Mouse (Mus musculus) neural tube, embryonic 12.5 days (tissue): ENCODE data around the gene Celf2. TPM values are rescaled to one million over a fixed set of nuclear protein-coding genes. Genes with fewer than 3 reads are reported as not detected.
"Not testable (repeated sequence)": the region's sequence is repeated elsewhere in the genome, so short reads cannot be mapped to it uniquely, and the experiment has no call there.

Experiments
- ATAC-seq: fragments of 200-750 bp; cut with Nextera tagmentation; 2 replicates; pipeline ENCODE4 v1.8.0; 2017; ENCODE audit warnings: low read depth, mild to moderate bottlenecking, moderate TSS enrichment, moderate library complexity; ENCODE audit not compliant: low FRiP score
- H3K27ac ChIP-seq: fragments of 300-500 bp; sonication (generic); 2 replicates; pipeline ENCODE4 v1.5.1; 2016
- H3K27me3 ChIP-seq: fragments of 300-500 bp; sonication (generic); replicated peaks from 2 replicates; pipeline ENCODE4 v1.6.1; 2016; ENCODE audit warnings: mild to moderate bottlenecking
- H3K36me3 ChIP-seq: fragments of 300-500 bp; sonication (generic); 2 replicates; pipeline ENCODE4 v1.6.1; 2016; ENCODE audit warnings: mild to moderate bottlenecking
- H3K4me1 ChIP-seq: fragments of 300-500 bp; sonication (generic); 2 replicates; pipeline ENCODE4 v1.6.1; 2016
- H3K4me2 ChIP-seq: fragments of 300-500 bp; sonication (generic); replicated peaks from 2 replicates; pipeline ENCODE4 v1.6.1; 2016; ENCODE audit warnings: mild to moderate bottlenecking
- H3K4me3 ChIP-seq: fragments of 300-500 bp; sonication (generic); 2 replicates; pipeline ENCODE4 v1.5.1; 2016
- H3K9ac ChIP-seq: fragments of 300-500 bp; sonication (generic); 2 replicates; pipeline ENCODE4 v1.6.1; 2016; ENCODE audit warnings: mild to moderate bottlenecking
- H3K9me3 ChIP-seq: fragments of 300-500 bp; sonication (generic); 2 replicates; pipeline ENCODE4 v1.6.1; 2016; ENCODE audit warnings: mild to moderate bottlenecking
- WGBS: fragments of 180-500 bp; shearing (Covaris S2); methylation state at CpG from one replicate; pipeline ENCODE4 v1.1.7; 2016; 5-methylcytosine and 5-hydroxymethylcytosine counted together
- polyA plus RNA-seq: library from polyadenylated mRNA; unstranded; fragments of >200 nt; fragmentation: Nextera tagmentation; extraction: Ambion mirVana; gene quantifications from 2 replicates; pipeline ENCODE4 v1.2.1, GENCODE M21; 2016

Gene Celf2
- 98.4 and 99.6 TPM in 2 replicates for polyA plus RNA-seq

DNA sequence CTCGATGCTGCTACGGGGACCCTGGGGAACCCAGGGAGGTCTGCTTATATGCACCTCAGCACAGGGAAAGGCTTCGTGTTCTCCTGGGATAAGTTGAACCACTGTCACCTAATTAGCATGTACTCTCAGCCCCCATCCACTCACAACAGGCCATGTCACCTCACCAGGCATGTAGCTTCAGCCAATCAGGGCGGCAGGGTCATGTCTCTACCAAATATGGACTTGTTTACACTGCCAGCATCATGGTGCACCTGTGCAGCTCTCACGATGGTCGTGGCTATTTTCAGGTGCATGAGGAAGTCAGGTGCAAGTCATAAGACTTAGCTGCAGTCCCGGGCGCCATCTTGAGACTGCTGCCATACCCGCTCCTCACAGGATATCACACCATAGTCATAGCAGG, at the start of gene Celf2:
TSS of gene Celf2 (minus strand) at position 101 of the 400 bp plus-strand sequence.
- 91% methylated on average over 9 of the region's 9 CpGs for WGBS
- H3K4me1 ChIP-seq, H3K36me3 ChIP-seq, H3K9me3 ChIP-seq, H3K9ac ChIP-seq, H3K4me3 ChIP-seq, H3K27ac ChIP-seq, ATAC-seq, H3K27me3 ChIP-seq, H3K4me2 ChIP-seq: not testable (repeated sequence)

DNA sequence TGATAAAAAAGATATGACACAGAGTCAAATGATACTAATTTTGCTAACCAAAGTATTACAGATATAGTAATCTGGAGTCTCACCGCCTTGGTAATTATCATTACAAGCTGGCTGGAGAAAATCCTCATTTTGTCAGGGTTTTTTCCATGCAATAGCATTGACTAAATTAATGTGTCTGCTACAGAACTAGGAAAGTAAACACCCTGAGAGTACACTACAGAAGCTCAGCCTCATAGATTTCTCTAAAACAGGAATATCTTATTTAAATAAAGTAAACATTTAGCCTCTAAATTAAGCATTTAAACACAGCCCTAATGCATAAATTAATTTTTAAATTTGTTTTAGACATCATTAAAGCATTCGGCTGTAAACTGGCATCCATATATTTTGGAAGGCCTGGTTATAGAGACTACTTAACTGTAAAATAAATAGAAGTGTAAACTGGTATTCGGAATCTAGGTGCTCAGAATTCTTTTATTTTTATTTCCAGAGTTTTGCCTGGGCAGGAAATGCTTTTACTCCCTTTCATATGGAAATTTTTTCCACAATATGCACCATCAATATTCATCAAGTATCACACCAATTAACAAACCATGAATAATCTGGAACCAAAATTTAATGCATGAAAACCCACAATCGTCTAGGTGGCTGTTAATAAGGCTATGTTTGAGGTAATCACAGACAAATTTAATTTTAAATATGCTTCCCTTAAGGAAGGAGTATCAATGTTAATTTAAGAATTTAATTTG, 46.0 kb upstream of the Celf2 start:
- Histone ChIP-seq H3K9me3 (no peaks in the 10 kb centered on the region), H3K4me2 (no peak overlapping the region), H3K4me3 (no peak overlapping the region), H3K27me3 (no peaks in the 10 kb centered on the region), H3K9ac (no peak overlapping the region), H3K36me3 (no peaks in the 10 kb centered on the region), H3K4me1 (no peaks in the 10 kb centered on the region), H3K27ac (no peak overlapping the region)
- 66% methylated on average over 4 of the region's 4 CpGs for WGBS
- no peak for ATAC-seq

DNA sequence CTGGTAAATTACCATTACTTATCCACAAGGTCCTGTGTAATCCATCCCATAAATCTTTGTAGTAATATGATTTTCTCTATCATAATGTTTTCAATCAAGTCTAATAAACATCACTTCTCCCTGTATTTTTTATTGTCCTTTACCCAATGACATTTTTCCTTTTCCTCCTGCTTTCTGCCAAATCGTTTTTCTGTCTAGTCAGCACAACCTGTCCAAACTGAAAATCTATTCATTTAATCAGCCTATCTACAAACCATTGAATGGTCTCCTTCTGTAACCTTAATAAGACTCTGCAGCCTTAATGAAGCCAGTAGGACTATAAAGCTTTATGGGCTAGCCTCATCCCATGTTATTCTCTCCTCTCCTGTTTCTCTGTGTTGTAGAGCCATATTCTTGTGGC, 45.2 kb upstream of the Celf2 start:
- no peak overlapping the region for H3K9ac ChIP-seq
- H3K9me3 ChIP-seq: no peaks in the 10 kb centered on the region
- ATAC-seq: no peak

DNA sequence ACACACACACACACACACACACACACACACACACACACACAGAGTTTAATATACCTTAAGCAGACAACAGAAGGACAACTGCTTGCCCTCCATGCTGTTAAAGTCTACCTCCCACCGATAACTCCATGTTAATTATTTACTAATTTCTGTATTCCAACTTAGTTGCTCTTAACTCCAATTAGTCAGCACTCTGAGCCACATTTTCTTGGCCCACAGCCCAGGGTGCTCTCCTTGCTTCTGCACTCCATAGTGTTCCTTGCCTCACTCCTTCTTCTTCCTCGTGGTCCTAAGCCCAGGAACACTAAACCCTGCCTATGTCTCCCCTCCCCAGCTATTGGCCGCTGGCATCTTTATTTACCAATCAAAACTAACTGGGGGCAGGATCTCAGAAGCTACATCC, 43.5 kb upstream of the Celf2 start:
- ATAC-seq: no peak
- H3K4me1 ChIP-seq: no peaks in the 10 kb centered on the region
- WGBS: 85% methylated on average over 3 of the region's 3 CpGs
- H3K4me3 ChIP-seq: no peak overlapping the region
- H3K36me3 ChIP-seq: no peaks in the 10 kb centered on the region
- no peaks in the 10 kb centered on the region for H3K9me3 ChIP-seq
- no peak overlapping the region for H3K4me2 ChIP-seq
- no peak overlapping the region for H3K9ac ChIP-seq
- no peaks in the 10 kb centered on the region for H3K27me3 ChIP-seq
- no peak overlapping the region for H3K27ac ChIP-seq

More for the DNA sequence above, 45.2 kb upstream of the Celf2 start:
- WGBS: 78% methylated on average over 1 of the region's 1 CpGs
- Histone ChIP-seq H3K27me3 (no peaks in the 10 kb centered on the region), H3K27ac (no peak overlapping the region), H3K4me3 (no peak overlapping the region), H3K36me3 (no peaks in the 10 kb centered on the region), H3K4me1 (no peaks in the 10 kb centered on the region), H3K4me2 (no peak overlapping the region)

DNA sequence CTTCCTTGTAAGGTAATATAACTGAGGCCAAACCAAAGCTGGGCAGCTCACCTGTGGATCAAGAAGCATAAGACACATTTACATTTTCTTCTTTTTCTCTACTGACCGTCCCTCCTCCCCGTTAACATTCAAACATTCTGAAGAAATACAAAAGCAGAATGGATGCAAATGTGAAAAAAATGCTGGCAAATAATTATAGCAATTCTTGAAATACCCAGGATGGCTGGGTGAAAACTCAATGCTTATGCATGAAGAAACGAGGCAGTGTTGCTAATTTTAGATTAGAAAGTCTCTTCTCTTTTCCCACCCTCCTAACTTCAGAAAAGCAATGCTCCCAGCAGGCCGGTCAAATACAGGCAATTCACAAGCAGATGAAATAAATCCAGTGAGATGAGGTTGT, 39.5 kb upstream of the Celf2 start:
- no peaks in the 10 kb centered on the region for H3K9me3 ChIP-seq
- no peak overlapping the region for H3K4me3 ChIP-seq
- no peaks in the 10 kb centered on the region for H3K36me3 ChIP-seq
- H3K27me3 ChIP-seq: no peaks in the 10 kb centered on the region
- H3K4me1 ChIP-seq: no peaks in the 10 kb centered on the region
- 81% methylated on average over 4 of the region's 4 CpGs for WGBS
- no peak for ATAC-seq
- H3K27ac ChIP-seq: no peak overlapping the region
- H3K9ac ChIP-seq: no peak overlapping the region
- no peak overlapping the region for H3K4me2 ChIP-seq

DNA sequence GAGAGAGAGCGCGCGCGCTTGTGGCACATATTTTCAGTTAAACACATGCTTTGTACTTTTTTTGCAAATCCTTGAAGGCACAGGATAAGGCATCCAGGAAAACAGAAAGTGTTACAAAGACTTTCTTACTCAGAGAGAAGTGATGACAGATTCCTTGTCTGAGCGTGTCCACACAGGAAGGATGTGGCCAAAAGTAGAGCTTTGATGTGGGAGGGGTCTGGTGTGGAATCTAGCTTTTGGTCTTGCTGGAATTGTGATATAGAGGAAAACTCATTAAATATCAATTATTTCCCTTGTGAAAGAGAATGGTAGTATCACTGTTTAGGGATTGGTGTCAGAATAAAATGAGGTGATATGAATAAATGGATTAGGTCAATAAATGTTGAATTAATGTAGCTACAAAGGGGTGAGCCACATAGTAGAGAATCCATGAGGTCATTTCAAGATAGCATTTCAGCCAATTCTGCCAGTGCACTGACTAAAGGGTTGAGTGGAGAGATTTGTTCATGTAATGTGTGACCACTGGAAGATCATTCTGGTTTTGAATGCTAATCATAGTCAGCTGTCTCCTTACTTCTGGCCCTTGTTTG, 25.3 kb upstream of the Celf2 start:
- Histone ChIP-seq H3K4me1 (0 out of 2 replicates have a peak, but pooled peaks cover 5% of the 10 kb centered on the region), H3K4me2 (no peak overlapping the region), H3K9me3 (no peaks in the 10 kb centered on the region), H3K9ac (no peak overlapping the region), H3K36me3 (no peaks in the 10 kb centered on the region), H3K27ac (no peak overlapping the region), H3K27me3 (no peaks in the 10 kb centered on the region), H3K4me3 (no peak overlapping the region)
- WGBS: 93% methylated on average over 5 of the region's 5 CpGs
- no peak for ATAC-seq

DNA sequence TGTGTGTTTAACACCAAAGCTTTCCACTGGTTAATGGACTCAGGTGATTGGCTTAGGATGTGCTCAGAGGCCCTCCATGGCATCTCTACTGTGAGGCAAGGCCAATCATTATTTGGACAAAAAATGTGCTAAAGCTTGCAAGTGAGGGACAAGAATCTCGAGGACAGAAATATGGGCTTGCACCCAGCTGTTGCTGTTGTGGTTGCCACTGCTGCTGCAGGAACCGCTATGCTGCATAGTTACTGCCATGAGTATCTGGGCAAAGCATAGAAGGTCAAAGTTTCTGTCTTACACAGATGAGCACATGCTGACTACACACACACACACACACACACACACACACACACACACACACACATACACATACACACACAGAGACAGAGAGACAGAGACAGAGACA, 24.8 kb upstream of the Celf2 start:
- no peaks in the 10 kb centered on the region for H3K9me3 ChIP-seq
- H3K27me3 ChIP-seq: no peaks in the 10 kb centered on the region
- no peak for ATAC-seq
- no peak overlapping the region for H3K4me2 ChIP-seq
- H3K27ac ChIP-seq: no peak overlapping the region
- no peaks in the 10 kb centered on the region for H3K36me3 ChIP-seq
- H3K4me3 ChIP-seq: no peak overlapping the region
- H3K4me1 ChIP-seq: 0 out of 2 replicates have a peak, but pooled peaks cover 5% of the 10 kb centered on the region
- H3K9ac ChIP-seq: no peak overlapping the region
- 78% methylated on average over 2 of the region's 2 CpGs for WGBS

DNA sequence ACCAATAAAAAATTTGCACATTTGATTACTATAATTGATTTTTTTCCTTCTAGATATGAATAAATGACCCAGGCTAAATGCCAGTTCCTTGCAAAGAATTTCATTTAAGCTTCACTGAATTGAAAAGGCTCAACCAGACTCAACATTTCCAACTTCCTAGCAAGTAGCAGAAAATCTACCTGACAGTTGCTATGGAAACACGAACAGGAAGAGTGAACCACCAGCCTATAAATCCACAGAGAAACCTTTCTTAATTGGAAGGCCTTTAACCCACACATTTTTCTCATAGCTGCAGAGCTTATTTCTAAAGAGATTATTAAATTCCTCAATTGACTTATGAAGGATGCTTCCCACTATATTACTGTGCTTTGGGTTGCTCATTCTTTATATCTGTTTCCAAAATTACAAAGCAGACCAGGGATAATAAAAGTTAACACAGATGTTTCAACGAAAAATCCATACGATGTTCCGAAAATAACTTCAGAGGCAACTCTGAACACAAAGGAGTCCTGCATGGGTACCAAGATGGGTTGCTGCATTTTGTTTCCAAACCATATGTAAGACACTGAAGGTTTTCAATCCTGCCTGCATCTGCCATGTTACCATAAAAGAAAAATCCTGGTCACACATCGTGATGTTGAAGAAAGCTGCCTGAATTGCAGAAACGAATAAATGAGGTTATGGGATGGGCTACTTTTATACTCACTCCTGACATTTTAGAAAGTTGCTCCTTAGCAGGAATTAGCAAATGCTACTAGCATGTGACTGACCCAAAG, 22.0 kb upstream of the Celf2 start:
- H3K27ac ChIP-seq: no peak overlapping the region

DNA sequence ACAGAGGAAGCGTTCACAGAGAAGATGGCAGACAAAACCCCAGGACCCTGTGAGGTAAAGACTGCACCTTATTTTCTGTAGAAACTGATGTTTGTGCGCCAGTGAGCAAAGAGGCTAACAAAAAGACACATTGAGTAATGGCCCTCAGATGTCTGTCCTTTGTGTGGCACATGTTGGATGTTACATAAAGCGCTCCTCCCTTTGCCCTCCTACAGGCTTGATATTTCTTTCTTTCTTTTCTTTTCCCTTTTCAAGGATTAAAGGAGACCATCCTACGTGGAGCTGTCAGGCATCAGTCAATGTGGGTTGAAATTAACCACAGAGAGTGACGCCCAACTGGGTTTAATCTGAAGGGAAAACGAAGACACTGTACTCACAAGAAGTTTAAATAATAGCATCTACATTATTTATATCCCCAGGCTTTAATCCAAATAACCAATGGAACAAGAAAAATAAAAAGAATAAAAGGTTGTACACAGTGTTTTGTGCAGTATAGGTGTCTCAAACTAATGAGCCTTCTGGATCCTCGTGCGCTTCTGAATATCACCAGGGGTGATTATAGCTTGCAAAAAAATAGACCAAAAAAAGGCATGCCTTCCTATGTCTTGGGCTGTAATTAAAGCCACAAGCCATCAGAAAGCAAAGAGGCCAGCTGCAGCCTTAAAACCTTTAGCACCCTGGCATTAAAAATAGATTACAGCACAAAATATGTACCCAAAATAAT, 21.3 kb upstream of the Celf2 start:
- H3K4me2 ChIP-seq: no peak overlapping the region
- no peaks in the 10 kb centered on the region for H3K36me3 ChIP-seq
- H3K4me1 ChIP-seq: 0 out of 2 replicates have a peak, but pooled peaks cover 5% of the 10 kb centered on the region
- 35% methylated on average over 8 of the region's 8 CpGs for WGBS
- no peak; the same call in 1 of the 2 replicates for ATAC-seq
- no peak overlapping the region for H3K9ac ChIP-seq
- H3K27ac ChIP-seq: no peak overlapping the region
- H3K27me3 ChIP-seq: no peaks in the 10 kb centered on the region
- H3K9me3 ChIP-seq: no peaks in the 10 kb centered on the region
- no peak overlapping the region for H3K4me3 ChIP-seq

More for the DNA sequence above, 22.0 kb upstream of the Celf2 start:
- no peaks in the 10 kb centered on the region for H3K27me3 ChIP-seq
- no peak overlapping the region for H3K9ac ChIP-seq
- ATAC-seq: no peak
- 87% methylated on average over 6 of the region's 6 CpGs for WGBS
- H3K9me3 ChIP-seq: no peaks in the 10 kb centered on the region
- H3K4me2 ChIP-seq: no peak overlapping the region
- no peak overlapping the region for H3K4me3 ChIP-seq
- 0 out of 2 replicates have a peak, but pooled peaks cover 5% of the 10 kb centered on the region for H3K4me1 ChIP-seq
- no peaks in the 10 kb centered on the region for H3K36me3 ChIP-seq

DNA sequence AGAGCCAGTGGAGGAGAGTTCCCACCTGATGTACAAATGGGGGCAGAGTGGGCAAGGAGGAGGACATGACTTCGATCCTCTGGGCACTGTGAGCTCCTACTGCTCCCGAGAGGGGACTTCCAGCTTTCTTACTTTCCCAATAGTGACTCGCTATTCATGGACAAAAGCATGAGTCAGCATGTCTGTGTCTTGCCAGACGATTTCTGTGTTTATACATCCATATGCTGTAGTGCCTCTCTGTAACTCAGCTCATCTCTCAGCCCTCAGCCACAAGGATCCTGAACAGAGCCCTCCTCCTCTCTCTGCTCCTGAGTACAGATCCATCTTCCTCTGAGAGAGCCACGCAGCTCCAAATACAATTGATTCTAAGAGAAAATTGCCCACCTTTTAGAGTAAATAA, 20.3 kb upstream of the Celf2 start:
- ATAC-seq: no peak; the same call in 1 of the 2 replicates
- H3K36me3 ChIP-seq: no peaks in the 10 kb centered on the region
- no peak overlapping the region for H3K9ac ChIP-seq
- no peak overlapping the region for H3K27ac ChIP-seq
- no peaks in the 10 kb centered on the region for H3K27me3 ChIP-seq
- no peak overlapping the region for H3K4me3 ChIP-seq
- 54% methylated on average over 5 of the region's 5 CpGs for WGBS
- no peak overlapping the region for H3K4me2 ChIP-seq
- 0 out of 2 replicates have a peak, but pooled peaks cover 5% of the 10 kb centered on the region for H3K4me1 ChIP-seq
- H3K9me3 ChIP-seq: no peaks in the 10 kb centered on the region

DNA sequence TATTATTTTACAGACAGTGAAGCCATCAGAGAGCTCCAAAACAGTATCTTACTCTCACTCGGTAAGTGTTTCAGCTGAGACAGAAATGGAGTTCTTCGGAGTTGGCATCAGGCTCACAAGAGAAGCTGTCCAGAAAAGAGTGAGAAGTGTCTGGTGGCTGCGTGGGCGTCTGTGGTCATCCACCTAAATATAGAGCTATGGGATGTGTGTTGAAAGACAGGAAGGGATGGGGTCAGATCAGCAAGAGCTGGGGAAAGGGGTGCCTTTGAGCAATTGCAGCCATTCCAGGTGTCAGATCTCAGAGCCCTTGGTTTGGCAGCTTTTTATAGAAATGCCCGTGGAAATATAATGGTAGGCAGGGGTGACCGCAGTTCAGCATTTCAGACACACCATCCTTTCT, 17.3 kb upstream of the Celf2 start:
- no peak for ATAC-seq
- Histone ChIP-seq H3K9ac (no peak overlapping the region), H3K36me3 (no peaks in the 10 kb centered on the region), H3K4me1 (0 out of 2 replicates have a peak, but pooled peaks cover 5% of the 10 kb centered on the region), H3K27ac (no peak overlapping the region), H3K4me2 (no peak overlapping the region), H3K27me3 (no peaks in the 10 kb centered on the region), H3K4me3 (no peak overlapping the region), H3K9me3 (no peaks in the 10 kb centered on the region)
- 64% methylated on average over 6 of the region's 6 CpGs for WGBS

DNA sequence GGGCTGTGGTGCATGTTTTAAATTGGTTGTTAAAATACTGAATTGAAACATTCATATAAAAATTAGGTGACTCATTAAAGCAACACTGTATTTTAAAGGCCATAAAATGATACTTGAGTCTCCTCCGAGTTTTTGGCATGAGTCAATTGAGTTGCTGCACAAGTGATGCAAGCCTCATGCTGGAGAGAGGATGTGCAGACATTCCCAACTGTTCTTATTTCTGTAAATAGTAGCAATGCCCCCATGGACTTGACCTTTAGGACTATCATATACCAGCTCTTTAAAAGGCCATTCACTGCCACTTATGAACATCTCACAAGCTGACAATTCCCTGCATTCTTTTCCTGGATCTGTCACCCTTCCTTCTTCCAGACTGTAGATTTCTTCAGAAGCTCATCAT, 10.1 kb upstream of the Celf2 start:
- Histone ChIP-seq H3K9ac (no peak overlapping the region), H3K4me3 (no peak overlapping the region), H3K9me3 (no peaks in the 10 kb centered on the region), H3K4me2 (no peak overlapping the region), H3K27me3 (no peaks in the 10 kb centered on the region), H3K4me1 (no peaks in the 10 kb centered on the region), H3K27ac (no peak overlapping the region), H3K36me3 (no peaks in the 10 kb centered on the region)
- 79% methylated on average over 1 of the region's 1 CpGs for WGBS
- ATAC-seq: no peak
